Mouse (Mus musculus): ENCODE measurements around the gene Slc6a3.

The Slc6a3 gene

DNA sequence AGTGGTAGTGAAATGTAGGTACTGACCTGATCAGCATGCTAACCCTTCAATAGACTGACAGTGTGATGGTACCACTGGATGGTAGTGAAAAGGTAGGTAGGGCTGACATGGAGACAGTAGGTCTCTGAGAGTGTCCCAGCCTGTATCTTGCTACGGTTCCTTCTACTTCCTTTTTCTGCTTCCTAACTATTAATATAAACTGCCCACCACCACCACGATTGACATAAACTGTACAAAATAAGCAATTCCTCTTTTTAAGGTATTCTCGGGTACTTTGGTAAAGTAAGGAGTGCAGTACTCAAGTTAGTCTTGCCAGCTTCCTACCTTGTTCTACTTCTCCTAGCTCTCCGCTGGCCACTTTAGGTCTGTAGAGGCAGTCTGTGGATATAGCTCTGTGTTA is 59.7 kb downstream of the Slc6a3 start:
- no peak for DNase-seq

DNA sequence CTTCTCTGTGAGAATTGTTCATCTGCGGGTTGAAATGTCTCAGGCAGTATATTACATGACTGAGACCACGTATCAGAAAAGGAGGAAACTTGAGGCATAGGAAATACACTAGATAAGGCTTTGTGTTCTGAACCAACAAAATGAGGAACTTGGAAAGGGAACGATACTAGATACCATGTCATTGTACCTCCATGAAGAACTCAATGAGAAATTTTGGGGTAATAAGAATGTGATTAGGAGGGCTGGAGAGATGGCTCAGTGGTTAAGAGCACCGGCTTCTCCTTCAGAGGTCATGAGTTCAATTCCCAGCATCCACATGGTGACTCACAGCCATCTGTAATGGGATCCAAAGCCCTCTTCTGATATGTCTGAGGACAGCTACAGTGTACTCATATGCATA is 63.7 kb downstream of the Slc6a3 start:
- DNase-seq = no peak

DNA sequence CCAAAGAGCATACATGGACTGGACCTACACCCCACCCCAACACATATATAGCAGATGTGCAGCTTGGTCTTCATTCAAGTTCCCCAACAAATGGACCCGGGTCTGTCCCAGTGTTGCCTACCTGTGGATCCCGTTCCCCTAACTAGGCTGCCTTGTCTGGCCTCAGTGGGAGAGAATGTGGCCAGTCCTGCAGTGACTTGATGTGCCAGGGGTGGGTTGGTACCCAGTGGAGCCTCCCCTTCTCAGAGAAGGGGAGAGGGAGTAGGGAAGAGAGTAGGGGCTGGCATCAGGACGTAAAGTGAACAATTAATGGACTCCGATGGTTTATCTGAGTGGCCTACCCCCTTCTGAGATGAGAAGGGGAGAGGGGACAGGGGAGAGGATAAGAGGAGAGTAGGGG is 66.5 kb downstream of the Slc6a3 start:
- peak; percentile 45 for DNase-seq

DNA sequence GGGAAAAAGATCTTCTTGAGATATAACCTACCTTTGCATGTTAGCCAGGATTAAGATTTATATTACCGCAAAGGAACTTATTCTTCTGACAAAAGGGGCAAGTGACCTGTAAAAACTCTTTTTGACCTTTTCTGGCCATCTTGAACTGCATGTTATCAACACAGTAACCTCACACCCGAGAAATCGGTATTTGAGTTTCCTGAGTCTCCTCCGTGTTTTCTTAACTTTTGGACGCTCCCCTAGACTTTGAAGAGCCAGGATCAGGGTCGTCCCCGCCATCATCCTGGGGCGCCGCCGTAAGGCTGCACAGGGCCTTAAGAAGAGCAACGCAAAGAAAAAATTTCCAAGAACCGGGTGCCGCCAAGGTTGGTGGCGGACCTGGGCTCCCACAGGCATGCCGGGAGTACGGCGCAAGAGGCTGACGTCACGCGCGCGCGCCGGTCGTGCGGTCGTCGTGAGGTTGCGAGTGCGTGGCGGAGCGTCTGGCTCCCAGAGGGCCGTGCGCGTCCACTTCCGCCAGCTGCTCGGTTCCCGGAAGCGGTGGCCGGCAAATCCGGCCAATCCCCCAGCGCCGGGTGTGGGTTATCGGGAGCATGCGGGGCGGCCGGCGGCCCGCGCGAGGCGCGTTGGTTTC is 67.1 kb downstream of the Slc6a3 start, which contains the start of gene Clptm1l:
TSS of gene Clptm1l (plus strand) at position 485 of the 634 bp plus-strand sequence.
- peak; percentile 98 for DNase-seq

DNA sequence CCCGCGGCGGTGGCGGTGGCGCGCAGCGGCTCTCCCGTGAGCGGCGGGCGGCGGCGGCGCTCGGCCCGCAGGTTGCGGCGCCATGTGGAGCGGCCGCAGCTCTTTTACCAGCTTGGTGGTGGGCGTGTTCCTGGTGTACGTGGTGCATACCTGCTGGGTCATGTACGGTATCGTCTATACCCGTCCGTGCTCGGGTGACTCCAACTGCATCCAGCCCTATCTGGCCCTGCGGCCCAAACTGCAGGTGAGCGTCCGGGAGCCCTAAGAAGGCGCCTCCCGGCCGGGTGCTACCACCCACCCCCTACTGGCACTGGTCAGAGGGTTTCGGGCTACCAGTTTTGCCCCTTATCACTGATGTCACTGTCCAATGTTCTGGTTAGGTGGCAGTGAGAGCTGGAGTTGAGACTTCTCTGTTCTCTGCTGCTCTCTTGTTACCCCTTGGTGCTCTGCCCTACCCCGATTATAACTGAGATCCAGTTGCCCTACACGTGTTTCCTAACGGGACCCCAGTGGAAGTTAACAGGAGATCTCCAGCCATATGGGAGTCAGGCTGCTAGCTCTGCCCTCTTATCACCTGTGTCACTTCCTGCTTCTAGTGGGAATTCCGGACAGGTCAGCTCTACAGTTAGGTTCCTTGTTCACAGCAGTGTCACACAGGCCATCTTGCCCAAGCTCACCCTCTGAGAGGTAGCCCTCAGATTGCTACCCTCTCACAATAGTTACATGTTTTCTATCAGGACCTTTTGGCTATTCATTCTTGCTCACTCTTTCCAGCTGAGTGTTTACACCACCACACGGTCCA is 67.8 kb downstream of the Slc6a3 start:
- no peak for DNase-seq

DNA sequence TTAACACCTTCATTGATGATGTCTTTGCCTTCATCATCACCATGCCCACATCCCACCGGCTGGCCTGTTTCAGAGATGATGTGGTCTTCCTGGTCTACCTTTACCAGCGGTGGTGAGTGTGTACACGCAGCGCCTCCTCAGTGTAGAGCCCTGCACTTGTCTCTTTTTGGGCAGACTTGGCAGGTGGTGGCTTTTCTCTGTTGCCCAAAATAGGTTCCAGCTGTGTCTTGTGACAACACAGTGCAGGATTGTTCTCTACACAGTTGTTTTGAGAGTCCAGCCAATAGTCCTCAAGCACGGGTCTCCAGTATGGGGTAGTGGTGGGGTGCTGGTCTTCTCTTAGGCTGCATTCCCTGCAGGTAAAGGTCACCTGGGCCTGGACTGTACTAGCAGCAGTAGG is 81.9 kb downstream of the Slc6a3 start:
- no peak for DNase-seq

DNA sequence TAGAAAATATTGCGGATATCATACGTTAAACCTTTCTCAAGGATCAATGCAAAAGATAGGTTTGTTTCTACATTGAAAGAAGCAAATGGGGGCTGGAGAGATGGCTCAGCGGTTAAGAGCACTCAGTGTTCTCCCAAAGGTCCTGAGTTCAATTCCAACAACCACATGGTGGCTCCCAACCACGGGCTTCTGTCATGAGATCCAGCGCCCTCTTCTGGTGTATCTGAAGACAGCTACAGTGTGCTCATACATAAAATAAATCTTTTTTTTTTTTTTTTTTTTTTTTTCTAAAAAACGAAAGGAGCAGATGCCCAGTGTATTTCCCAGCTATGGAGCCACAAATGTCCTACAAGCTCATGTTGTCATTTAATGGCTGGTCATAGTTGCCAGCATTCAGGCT is 84.1 kb downstream of the Slc6a3 start:
- no peak for DNase-seq

DNA sequence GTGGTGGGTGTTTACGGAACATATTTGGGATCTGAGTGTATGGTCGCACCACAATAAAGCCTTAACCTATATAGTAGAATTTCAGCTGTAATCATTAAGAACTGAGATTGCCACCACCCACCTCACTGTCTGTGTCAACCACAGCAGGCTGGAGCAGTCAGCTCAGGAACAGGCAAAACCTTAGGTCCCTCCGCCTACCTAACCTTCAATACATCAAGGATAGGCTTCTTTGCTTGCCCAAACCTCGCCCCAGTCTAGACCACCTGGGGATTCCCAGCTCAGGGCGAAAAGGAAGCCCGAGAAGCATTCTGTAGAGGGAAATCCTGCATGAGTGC is 89.8 kb downstream of the Slc6a3 start:
- DNase-seq = no peak

DNA sequence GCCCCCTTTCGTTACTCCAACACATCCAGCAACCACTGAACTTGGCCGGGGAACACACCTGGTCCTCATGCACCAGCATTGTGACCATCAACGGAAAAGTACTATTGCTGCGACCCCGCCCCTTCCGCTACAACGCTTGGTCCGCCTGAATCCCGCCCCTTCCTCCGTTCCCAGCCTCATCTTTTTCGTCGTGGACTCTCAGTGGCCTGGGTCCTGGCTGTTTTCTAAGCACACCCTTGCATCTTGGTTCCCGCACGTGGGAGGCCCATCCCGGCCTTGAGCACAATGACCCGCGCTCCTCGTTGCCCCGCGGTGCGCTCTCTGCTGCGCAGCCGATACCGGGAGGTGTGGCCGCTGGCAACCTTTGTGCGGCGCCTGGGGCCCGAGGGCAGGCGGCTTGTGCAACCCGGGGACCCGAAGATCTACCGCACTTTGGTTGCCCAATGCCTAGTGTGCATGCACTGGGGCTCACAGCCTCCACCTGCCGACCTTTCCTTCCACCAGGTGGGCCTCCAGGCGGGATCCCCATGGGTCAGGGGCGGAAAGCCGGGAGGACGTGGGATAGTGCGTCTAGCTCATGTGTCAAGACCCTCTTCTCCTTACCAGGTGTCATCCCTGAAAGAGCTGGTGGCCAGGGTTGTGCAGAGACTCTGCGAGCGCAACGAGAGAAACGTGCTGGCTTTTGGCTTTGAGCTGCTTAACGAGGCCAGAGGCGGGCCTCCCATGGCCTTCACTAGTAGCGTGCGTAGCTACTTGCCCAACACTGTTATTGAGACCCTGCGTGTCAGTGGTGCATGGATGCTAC is 90.4 kb downstream of the Slc6a3 start, which contains the start of gene Tert:
TSS of gene Tert (plus strand) at position 167 of the 805 bp plus-strand sequence.
- DNase-seq = peak; percentile 41
